Mouse (Mus musculus) B cell, adult 2 months (primary cell): ENCODE measurements around the gene Vipas39.

Experiments
- DNase-seq, 2 experiments: peaks; one replicate each; pipeline ENCODE4 v3.0.0; 2022

Gene Vipas39

DNA sequence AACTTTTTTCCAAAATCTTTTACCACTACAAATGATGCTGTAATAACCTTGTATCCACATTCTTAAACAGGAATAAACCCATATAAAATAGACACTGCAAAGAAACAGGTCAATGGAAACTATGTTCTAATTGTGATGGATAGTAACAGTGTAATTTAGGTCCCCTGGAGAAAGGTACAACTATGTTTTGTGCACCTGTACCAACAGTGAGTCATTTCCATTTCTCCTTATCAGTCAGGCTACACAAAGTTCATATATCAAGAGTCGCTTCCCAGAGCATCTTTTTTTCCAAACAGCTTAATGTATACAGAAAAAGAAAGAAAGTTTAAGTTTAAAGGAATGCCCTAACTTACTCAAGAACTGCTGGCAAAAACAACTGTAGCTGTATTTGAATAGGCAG, 71.0 kb downstream of the Vipas39 start:
- no peak for DNase-seq

DNA sequence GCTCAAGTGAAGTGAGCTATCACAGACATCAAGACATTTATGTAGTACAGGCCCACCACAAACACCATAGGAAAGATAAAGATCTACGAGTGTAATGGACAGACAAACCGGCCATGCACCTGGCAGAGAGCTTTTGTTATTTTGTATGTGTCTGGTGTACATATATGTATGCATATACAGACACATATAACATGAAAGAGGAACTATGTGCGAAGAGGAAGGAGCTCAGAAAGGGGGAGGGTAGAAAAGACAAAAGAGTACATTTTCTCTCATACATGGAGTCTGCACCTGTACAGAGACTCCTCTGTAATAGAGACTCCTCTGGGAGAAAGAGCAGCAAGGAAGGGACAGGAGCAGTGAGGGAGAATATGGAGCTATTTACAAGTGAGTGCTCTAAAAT, 73.0 kb downstream of the Vipas39 start:
- peak in 1 of 2 experiments; percentile 40 for DNase-seq
